Mouse (Mus musculus): ENCODE results near the gene Ttf1. TPM values are rescaled to one million over a fixed set of nuclear protein-coding genes. Genes with fewer than 3 reads are reported as not detected.
"Not testable (repeated sequence)": the region's sequence is repeated elsewhere in the genome, so short reads cannot be mapped to it uniquely, and the experiment has no call there.

The Ttf1 gene
- total and polyA plus RNA-seq, 2 experiments: 3.4 to 6.8 TPM

DNA sequence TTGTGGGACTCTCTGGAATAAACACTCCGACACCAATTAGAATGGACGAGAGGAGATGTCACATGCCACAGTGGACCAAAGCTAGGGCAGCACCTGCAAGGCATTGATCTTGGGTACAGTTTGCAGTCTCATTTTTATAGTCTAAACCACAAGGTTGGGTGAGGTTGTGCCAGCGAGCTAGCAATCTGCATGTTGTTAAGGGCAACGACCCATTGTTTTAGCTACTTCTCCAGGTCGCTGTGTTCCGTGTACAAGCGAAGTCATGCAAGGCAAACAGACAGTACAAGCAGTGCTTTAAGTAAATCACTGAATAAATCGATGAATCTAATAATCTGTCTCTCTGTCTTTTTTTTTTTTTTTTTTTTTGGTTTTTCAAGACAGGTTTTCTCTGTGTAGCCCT lies 35.6 kb downstream of the Ttf1 start:
- 87% methylated on average over 8 of the region's 8 CpGs for WGBS
- TF ChIP-seq CTCF (IDR thresholded peaks at IDR 0.05; ENCODE audit: low read depth, low read length) (no peak), POLR2A (IDR thresholded peaks at IDR 0.05; ENCODE audit: extremely low read depth, insufficient read depth, low read length) (no peak)

DNA sequence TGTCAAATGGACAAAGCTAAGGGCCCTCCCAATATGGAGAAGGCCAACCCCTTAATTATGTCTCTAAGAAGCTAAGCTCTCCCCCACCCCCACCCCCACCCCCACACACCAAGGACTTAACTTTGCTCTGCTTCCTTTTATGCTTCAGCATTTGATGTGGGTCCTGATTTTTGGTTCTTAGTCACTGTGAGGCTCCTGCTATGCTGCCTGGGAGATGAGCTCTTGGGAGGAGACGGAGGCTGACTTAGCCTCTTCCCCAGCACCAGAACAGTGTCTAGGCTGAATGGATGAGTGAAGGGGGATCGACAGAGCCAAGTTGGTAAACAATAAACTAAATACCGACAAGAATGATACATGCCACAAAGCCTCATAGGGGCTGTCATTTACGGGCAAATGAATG lies 36.7 kb downstream of the Ttf1 start:
- Histone ChIP-seq H3K79me2 (ENCODE audit: control insufficient read depth, insufficient read depth, low read length) (no peaks in the 10 kb centered on the region), H3K27ac (replicated peaks; ENCODE audit: insufficient read depth, low read depth, low read length) (no peak overlapping the region), H3K4me3 (ENCODE audit: insufficient read depth, low read depth, low read length) (no peak overlapping the region), H3K36me3 (ENCODE audit: control insufficient read depth, insufficient read depth, low read length) (no peaks in the 10 kb centered on the region), H3K4me1 (ENCODE audit: control insufficient read depth, insufficient read depth, low read length) (no peaks in the 10 kb centered on the region), H3K27me3 (ENCODE audit: control insufficient read depth, insufficient read depth, low read length) (no peaks in the 10 kb centered on the region), H3K9ac (ENCODE audit: low read depth, low read length) (no peak overlapping the region)
- no peak for DNase-seq (ENCODE audit: extremely low read depth, low read depth, low spot score)
- WGBS: 71% methylated on average over 4 of the region's 4 CpGs
- TF ChIP-seq POLR2A (IDR thresholded peaks at IDR 0.05; ENCODE audit: extremely low read depth, insufficient read depth, low read length) (no peak), CTCF (IDR thresholded peaks at IDR 0.05; ENCODE audit: low read depth, low read length) (no peak)

More for the DNA sequence above, 35.6 kb downstream of the Ttf1 start:
- H3K9ac ChIP-seq (ENCODE audit: low read depth, low read length): no peak overlapping the region
- no peaks in the 10 kb centered on the region for H3K4me1 ChIP-seq (ENCODE audit: control insufficient read depth, insufficient read depth, low read length)
- DNase-seq (ENCODE audit: extremely low read depth, low read depth, low spot score): no peak
- H3K79me2 ChIP-seq (ENCODE audit: control insufficient read depth, insufficient read depth, low read length): no peaks in the 10 kb centered on the region
- H3K4me3 ChIP-seq (ENCODE audit: insufficient read depth, low read depth, low read length): no peak overlapping the region
- H3K27ac ChIP-seq (replicated peaks; ENCODE audit: insufficient read depth, low read depth, low read length): no peak overlapping the region
- no peaks in the 10 kb centered on the region for H3K36me3 ChIP-seq (ENCODE audit: control insufficient read depth, insufficient read depth, low read length)
- H3K27me3 ChIP-seq (ENCODE audit: control insufficient read depth, insufficient read depth, low read length): no peaks in the 10 kb centered on the region

DNA sequence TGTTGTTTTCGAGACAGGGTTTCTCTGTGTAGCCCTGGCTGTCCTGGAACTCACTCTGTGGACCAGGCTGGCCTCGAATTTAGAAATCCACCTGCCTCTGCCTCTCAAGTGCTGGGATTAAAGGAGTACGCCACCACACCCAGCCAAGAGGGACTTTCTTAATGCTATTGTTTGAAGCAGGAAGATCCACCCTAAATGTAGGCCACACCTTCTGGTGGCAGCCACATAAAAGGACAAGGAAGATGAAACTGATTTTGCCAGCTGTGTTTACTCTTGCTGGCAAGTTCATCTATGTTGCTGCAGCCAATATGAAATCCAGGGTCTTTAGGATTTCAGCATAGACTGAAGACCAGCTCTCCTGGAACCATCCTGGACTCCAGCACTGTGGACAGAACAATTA lies 37.4 kb downstream of the Ttf1 start:
- no peak for TF ChIP-seq POLR2A (IDR thresholded peaks at IDR 0.05; ENCODE audit: extremely low read depth, insufficient read depth, low read length)
- TF ChIP-seq CTCF (IDR thresholded peaks at IDR 0.05; ENCODE audit: low read depth, low read length): no peak
- H3K27me3 ChIP-seq (ENCODE audit: control insufficient read depth, insufficient read depth, low read length): no peaks in the 10 kb centered on the region
- H3K4me3 ChIP-seq (ENCODE audit: insufficient read depth, low read depth, low read length): no peak overlapping the region
- DNase-seq (ENCODE audit: extremely low read depth, low read depth, low spot score): no peak
- no peaks in the 10 kb centered on the region for H3K4me1 ChIP-seq (ENCODE audit: control insufficient read depth, insufficient read depth, low read length)
- H3K27ac ChIP-seq (replicated peaks; ENCODE audit: insufficient read depth, low read depth, low read length): no peak overlapping the region
- 88% methylated on average over 3 of the region's 3 CpGs for WGBS
- H3K9ac ChIP-seq (ENCODE audit: low read depth, low read length): no peak overlapping the region
- no peaks in the 10 kb centered on the region for H3K79me2 ChIP-seq (ENCODE audit: control insufficient read depth, insufficient read depth, low read length)
- H3K36me3 ChIP-seq (ENCODE audit: control insufficient read depth, insufficient read depth, low read length): no peaks in the 10 kb centered on the region

DNA sequence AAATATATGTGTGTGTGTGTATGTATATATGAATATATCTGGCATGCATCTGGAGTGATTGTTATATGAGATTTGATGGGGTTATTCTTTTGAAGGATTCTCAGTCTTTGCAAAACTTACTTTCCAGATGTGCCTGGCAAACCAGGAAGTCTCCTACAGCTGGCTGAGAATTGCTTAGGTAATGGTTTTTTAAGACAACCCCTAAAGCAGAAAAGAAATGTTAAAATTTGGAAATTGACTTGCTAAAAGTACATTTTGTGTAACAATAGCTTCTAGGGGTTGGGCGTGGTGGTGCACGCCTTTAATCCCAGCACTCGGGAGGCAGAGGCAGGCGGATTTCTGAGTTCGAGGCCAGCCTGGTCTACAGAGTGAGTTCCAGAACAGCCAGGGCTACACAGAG lies 37.9 kb downstream of the Ttf1 start:
- not testable (repeated sequence) for H3K27me3 ChIP-seq (ENCODE audit: control insufficient read depth, insufficient read depth, low read length); H3K79me2 ChIP-seq (ENCODE audit: control insufficient read depth, insufficient read depth, low read length); H3K36me3 ChIP-seq (ENCODE audit: control insufficient read depth, insufficient read depth, low read length); H3K4me1 ChIP-seq (ENCODE audit: control insufficient read depth, insufficient read depth, low read length); H3K4me3 ChIP-seq (ENCODE audit: insufficient read depth, low read depth, low read length); H3K9ac ChIP-seq (ENCODE audit: low read depth, low read length); DNase-seq (ENCODE audit: extremely low read depth, low read depth, low spot score); H3K27ac ChIP-seq (replicated peaks; ENCODE audit: insufficient read depth, low read depth, low read length)
- 96% methylated on average over 5 of the region's 5 CpGs for WGBS

DNA sequence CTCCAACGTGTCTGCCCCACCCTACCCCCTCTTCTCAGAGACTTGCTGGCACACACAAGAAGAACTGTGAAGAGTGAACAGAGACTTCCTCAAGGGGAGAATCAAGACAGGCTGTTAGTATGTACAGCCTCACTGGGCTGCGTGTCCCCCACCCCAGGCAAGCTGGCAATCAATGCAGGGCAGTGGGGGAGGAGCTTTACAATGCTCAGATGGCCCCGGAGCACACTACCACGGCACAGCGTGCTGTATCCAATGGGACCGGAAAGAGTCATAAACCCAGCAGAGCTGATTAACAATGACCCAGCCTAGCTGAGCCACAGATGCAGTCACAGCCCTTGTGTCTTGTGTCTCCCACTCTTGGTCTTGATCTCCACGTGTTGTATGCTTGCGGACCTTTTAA lies 38.7 kb downstream of the Ttf1 start:
- H3K4me1 ChIP-seq (ENCODE audit: control insufficient read depth, insufficient read depth, low read length): no peaks in the 10 kb centered on the region
- no peaks in the 10 kb centered on the region for H3K36me3 ChIP-seq (ENCODE audit: control insufficient read depth, insufficient read depth, low read length)
- no peaks in the 10 kb centered on the region for H3K27me3 ChIP-seq (ENCODE audit: control insufficient read depth, insufficient read depth, low read length)
- no peak overlapping the region for H3K4me3 ChIP-seq (ENCODE audit: insufficient read depth, low read depth, low read length)
- 84% methylated on average over 8 of the region's 8 CpGs for WGBS
- no peak overlapping the region for H3K9ac ChIP-seq (ENCODE audit: low read depth, low read length)
- no peaks in the 10 kb centered on the region for H3K79me2 ChIP-seq (ENCODE audit: control insufficient read depth, insufficient read depth, low read length)
- TF ChIP-seq POLR2A (IDR thresholded peaks at IDR 0.05; ENCODE audit: extremely low read depth, insufficient read depth, low read length) (no peak), CTCF (IDR thresholded peaks at IDR 0.05; ENCODE audit: low read depth, low read length) (no peak)
- H3K27ac ChIP-seq (replicated peaks; ENCODE audit: insufficient read depth, low read depth, low read length): no peak overlapping the region
- DNase-seq (ENCODE audit: extremely low read depth, low read depth, low spot score): no peak

DNA sequence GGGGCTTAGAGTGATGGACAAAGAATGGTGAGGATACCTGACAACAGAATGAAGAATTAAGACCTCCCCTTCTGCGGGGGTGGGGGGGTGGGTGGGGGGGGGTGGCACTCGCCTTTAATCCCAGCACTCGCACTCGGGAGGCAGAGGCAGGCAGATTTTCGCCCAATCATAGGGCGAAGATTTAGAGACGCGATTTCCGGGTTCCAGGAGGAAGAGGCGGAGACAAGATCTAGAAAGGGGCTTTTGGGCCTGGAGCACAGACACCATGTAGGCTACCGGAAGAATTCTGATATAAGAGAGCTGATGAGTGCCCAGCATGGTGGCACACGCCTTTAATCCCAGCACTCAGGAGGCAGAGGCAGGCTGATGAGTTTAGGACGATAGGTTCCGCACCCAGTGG lies 39.6 kb downstream of the Ttf1 start:
- DNase-seq (ENCODE audit: extremely low read depth, low read depth, low spot score): no peak
- Histone ChIP-seq H3K9ac (ENCODE audit: low read depth, low read length) (no peak overlapping the region), H3K4me1 (ENCODE audit: control insufficient read depth, insufficient read depth, low read length) (no peaks in the 10 kb centered on the region), H3K27ac (replicated peaks; ENCODE audit: insufficient read depth, low read depth, low read length) (no peak overlapping the region), H3K36me3 (ENCODE audit: control insufficient read depth, insufficient read depth, low read length) (no peaks in the 10 kb centered on the region), H3K79me2 (ENCODE audit: control insufficient read depth, insufficient read depth, low read length) (no peaks in the 10 kb centered on the region), H3K27me3 (ENCODE audit: control insufficient read depth, insufficient read depth, low read length) (no peaks in the 10 kb centered on the region), H3K4me3 (ENCODE audit: insufficient read depth, low read depth, low read length) (no peak overlapping the region)
- WGBS: 91% methylated on average over 14 of the region's 14 CpGs
- TF ChIP-seq POLR2A (IDR thresholded peaks at IDR 0.05; ENCODE audit: extremely low read depth, insufficient read depth, low read length): no peak
- no peak for TF ChIP-seq CTCF (IDR thresholded peaks at IDR 0.05; ENCODE audit: low read depth, low read length)
